Mouse (Mus musculus) spleen, postnatal 36 days (tissue): ENCODE measurements at regions not wholly inside any gene's neighbourhood (a gene's known extent, or its start where the extent isn't known, plus 50 kb on each side); places are given as distances from the start of the nearest gene placed in this dataset.
"Not testable (repeated sequence)": the region's sequence is repeated elsewhere in the genome, so short reads cannot be mapped to it uniquely, and the experiment has no call there.

Experiments used
- DNase-seq, 2 experiments: peaks; one replicate each; pipeline ENCODE4 v3.0.0; 2022; ENCODE audit warnings: low spot score in 2 of 2, mixed read lengths in 1 of 2

- peak; percentile 1 to 95 for DNase-seq
Measured at GRCm38 (mm10) chrX:50602881-50603280, 174.6 kb upstream of the Olfr1324 start.

GRCm38 (mm10) chrX:50602461-50602875 is 174.2 kb upstream of the Olfr1324 start:
- DNase-seq: peak in 1 of 2 experiments; percentile 73

GRCm38 (mm10) chrX:50600262-50600661 is 172.0 kb upstream of the Olfr1324 start:
- peak in 1 of 2 experiments; percentile 83 for DNase-seq

- peak in 1 of 2 experiments; percentile 73 for DNase-seq
Measured at GRCm38 (mm10) chrX:50599780-50600179, 171.5 kb upstream of the Olfr1324 start.

GRCm38 (mm10) chrX:50597626-50598025 is 169.3 kb upstream of the Olfr1324 start:
- DNase-seq: not testable (repeated sequence)

GRCm38 (mm10) chrX:50597105-50597504 is 168.8 kb upstream of the Olfr1324 start:
- peak in 1 of 2 experiments; percentile 62 for DNase-seq

DNA sequence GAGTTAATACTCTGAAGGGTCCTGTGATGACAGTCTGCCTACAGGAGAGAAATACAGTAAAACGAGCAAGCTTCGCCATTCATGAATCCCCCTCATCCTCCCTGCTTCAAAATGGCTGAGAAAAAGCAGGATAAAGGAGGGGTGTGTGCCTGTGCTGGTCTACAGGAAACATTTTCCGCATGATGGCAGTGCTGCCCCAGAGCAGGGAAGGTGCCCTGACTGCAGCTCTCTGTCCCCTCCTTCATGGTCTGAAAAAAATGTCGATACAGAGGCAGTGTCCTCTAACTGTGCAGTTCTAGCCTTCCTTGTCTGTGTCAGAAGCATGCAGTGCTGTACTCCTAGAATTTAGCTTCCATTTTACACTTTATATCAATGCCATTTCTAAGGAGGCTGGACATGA is 166.7 kb upstream of the Olfr1324 start:
- DNase-seq: not testable (repeated sequence)

- DNase-seq: no peak
Measured at GRCm38 (mm10) chrX:50591477-50591876, 163.2 kb upstream of the Olfr1324 start.

DNA sequence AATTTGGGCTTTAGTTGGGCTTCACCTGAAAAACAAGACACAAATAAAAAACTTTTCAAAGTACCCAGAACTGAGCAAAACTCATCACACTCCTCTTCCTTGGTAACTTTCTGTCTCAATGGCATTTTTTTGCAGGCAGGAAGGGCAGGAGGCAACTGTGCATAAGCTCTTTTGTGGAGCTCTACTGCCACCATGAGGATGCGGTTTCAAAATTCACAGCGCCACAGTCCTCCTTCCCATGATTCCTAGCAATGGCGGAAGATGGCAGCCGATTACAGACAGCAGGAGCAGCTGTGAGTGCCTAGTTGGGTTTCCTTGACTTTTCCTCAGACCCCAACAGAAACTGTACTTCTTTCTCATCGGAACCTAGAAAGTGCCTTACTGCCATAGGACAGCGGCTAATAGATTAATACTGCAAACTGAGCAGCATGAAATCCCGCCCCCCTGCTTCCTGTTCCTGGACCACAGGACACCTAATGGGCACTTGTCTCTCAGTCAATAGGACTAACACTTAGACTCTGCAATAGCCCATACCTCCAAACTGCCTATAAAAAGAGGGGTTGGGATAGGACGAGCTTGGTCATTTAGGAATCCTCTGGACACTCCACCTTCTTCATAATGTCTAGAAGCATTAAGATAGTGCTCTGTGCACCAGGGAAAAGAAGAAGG is 162.5 kb upstream of the Olfr1324 start:
- DNase-seq: peak in 1 of 2 experiments; percentile 45

GRCm38 (mm10) chrX:50588892-50589291 is 160.6 kb upstream of the Olfr1324 start:
- DNase-seq: no peak

DNA sequence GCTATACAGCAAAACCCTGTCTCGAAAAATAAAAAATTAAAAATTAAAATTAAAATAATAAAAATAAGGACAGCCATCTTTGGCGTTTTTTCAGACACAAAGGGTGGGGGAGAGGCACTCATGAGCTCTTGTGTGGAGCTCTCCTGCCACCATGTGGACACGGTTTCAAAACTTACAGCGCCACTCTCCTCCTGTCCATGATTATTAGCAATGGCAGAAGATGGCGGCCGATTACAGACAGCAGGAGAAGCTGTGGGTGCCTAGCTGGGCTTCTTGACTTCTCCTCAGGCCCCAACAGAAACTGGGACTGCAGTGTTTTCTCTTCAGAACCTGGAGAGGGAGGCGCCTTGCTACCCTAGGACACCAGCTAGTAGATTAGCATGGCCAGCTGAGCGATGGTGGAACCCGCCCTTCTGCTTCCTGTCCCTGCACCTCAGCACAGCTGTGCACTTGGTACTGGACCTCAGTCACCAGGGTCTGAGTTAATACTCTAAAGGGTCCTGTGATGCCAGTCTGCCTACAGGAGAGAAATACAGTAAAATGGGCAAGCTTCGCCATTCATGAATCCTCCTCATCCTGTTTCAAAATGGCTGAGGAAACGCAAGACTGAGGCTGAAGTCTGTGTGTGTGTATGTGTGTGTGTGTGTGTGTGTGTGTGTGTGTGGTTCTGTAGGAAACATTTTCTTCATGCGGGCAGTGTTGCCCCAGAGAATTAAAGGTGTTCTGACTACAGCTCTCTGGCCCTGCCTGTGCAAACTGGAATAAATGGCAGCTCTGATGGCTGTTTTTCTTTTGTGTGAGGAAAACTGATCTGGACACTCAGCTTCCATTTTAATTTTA is 155.7 kb upstream of the Olfr1324 start:
- DNase-seq: peak in 1 of 2 experiments; percentile 50

DNA sequence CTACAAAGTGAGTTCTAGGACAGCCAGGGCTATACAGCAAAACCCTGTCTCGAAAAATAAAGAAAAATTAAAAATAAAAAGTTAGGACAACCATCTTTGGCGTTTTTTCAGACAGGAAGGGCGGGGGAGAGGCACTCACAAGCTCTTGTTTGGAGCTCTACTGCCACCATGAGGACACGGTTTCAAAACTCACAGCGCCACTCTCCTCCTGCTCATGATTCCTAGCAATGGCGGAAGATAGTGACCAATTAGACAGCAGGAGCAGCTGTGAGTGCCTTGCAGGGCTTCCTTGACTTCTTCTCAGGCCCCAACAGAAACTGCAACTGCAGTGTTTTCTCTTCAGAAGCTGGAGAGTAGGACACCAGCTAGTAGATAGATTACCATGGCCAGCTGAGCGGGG is 151.9 kb upstream of the Olfr1324 start:
- peak in 1 of 2 experiments; percentile 67 for DNase-seq

GRCm38 (mm10) chrX:50576824-50577223 is 148.5 kb upstream of the Olfr1324 start:
- DNase-seq: peak in 1 of 2 experiments; percentile 74

DNA sequence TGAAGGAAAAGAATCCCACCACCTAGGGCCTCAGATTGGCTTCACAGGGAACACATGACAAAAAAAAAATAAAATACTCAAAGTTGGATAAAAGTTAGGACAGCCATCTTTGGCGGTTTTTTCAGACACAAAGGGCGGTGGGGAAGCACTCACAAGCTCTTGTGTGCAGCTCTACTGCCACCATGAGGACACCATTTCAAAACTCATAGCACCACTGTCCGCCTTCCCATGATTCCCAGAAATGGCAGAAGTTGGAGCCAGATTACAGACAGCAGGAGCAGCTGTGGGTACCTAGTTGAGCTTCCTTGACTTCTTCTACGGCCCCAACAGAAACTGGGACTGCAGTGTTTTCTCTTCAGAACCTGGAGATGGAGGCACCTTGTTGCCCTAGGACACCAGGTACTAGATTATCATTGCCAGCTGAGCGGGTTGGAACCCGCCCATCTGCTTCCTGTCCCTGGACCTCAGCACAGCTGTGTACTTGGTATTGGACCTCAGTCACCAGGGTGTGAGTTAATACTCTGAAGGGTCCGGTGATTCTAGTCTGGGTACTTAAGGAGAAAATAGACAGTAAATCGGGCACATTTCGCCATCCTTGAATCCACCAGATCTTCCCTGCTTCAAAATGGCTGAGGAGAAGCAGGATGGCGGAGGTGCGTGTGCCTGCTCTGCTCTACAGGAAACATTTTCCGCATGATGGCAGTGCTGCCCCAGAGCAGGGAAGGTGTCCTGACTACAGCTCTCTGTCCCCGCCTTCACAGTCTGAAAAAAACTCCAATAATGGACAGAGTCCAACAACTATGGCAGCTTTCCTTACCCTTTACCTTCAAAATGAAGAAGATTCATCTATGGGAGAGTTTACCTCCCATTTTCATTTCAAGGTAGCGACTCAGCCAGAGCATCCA is 144.1 kb upstream of the Olfr1324 start:
- peak in 1 of 2 experiments; percentile 59 for DNase-seq

- peak in 1 of 2 experiments; percentile 46 for DNase-seq
Measured at GRCm38 (mm10) chrX:50569087-50569486, 140.8 kb upstream of the Olfr1324 start.

DNA sequence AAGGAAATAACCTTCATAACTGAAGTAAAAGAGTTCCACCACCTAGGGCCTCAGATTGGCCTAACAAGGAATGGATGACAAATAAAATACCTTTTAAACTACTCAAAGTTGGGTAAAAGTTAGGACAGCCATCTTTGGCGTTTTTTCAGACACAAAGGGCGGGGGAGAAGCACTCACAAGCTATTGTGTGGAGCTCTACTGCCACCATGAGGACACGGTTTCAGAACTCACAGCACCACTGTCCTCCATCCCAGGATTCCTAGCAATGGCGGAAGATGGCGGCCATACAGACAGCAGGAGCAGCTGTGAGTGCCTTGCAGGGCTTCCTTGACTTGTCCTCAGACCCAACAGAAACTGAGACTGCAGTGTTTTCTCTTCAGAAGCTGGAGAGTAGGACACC is 138.0 kb upstream of the Olfr1324 start:
- DNase-seq: peak in 1 of 2 experiments; percentile 78

GRCm38 (mm10) chrX:50565031-50565430 is 136.7 kb upstream of the Olfr1324 start:
- not testable (repeated sequence) for DNase-seq

GRCm38 (mm10) chrX:50560915-50561314 is 132.6 kb upstream of the Olfr1324 start:
- DNase-seq: peak in 1 of 2 experiments; percentile 21

DNA sequence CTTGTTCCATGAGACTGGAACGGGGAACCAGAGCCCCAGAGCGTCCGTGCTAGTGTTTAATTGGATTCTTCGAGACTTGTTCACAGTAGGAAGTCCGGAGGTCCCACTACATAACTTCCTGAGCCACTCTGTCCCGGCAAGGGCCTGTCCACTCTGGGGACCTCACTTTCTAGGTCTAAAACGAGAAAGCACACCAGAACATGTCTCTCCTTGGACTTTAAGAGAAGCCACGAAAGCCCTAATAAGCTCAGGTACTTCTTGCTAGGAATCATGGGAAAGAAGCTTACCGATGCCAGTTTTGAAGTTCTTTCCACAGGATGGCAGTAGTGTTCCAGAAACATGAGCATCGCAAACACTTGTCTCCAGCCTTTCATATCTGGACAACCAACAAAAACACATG is 122.0 kb upstream of the Olfr1324 start:
- DNase-seq: peak in 1 of 2 experiments; percentile 66

- peak in 1 of 2 experiments; percentile 77 for DNase-seq
Measured at GRCm38 (mm10) chrX:50549713-50550112, 121.4 kb upstream of the Olfr1324 start.

DNA sequence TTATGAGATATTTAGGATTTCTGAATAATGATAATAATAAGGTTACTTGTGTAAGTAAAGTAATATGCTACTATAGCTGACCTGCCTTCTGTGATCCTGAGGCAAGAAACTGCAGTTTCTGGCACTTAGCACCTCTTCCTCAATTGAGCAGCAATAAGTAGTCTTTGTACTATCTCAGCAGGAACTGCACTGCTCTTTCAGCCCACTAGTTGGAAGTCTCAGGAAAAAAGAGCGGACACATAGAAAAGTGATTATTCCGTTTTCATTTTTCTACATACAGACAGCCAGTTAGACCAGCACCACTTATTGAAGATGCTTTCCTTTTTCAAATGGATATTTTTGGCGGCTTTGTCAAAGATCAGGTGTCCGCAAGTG is 109.5 kb upstream of the Olfr1324 start:
- DNase-seq: not testable (repeated sequence)
